Mouse (Mus musculus) lung, adult 2 months (tissue): Measurements from ENCODE around the gene Rapgefl1.

Experiments
- CTCF ChIP-seq: fragments of 200-500 bp; IDR thresholded peaks from 2 replicates; pipeline ENCODE4 v1.5.1; 2011; ENCODE audit warnings: mild to moderate bottlenecking, low read length, control low read depth; ENCODE audit not compliant: insufficient read depth
- POLR2A ChIP-seq: fragments of 200-500 bp; IDR thresholded peaks from 2 replicates; pipeline ENCODE4 v1.6.1; 2011; ENCODE audit warnings: low read depth, mild to moderate bottlenecking, control low read depth, low read length, borderline replicate concordance; ENCODE audit errors: extremely low read depth

DNA sequence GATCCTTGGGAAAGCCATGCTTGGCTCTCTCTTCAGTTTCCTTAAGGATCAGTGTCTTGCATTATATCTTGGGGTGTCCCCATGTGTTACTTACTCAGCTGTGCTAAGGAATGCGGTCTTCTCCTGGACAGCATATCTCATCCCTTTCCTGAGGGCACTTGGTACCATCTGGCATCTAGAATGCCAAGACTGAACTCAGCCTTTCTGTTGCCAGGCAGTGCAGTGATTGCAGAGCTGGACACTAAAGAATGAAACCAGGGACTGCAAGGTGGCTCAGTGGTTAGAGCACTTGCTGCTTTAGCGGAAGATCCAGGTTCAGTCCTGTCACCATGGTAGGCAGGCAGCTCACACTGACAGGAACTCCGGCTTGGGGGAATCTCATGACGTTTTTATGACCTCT is 6.7 kb upstream of the Rapgefl1 start:
- TF ChIP-seq POLR2A (no peak), CTCF (no peak)
